Mouse (Mus musculus): Measurements from ENCODE around the gene Rom1. TPM values are rescaled to one million over a fixed set of nuclear protein-coding genes. Genes with fewer than 3 reads are reported as not detected.

The Rom1 gene
- polyA plus RNA-seq, 1 experiment from 2014 or later: 4.1 TPM

DNA sequence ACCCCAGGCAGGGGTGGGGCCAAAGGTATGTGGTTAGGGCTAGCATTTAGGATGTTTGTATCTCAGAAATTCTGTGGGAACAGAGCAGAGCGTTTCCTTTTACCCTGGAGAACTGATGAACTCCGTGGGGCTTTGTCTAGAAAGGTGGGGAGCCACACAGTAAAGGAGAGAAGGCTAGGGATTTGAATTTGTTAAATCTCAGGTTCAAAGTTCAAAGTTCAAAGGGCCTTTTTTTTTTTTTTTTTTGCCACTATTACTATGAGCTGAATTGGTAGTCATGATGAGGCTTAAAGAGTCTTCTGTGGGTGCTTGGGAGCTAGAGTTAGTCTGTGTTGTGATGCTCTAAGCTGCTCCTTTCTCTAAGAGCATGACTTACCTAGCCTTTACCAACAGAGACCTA lies 7.6 kb upstream of the Rom1 start:
- no peak for DNase-seq (ENCODE audit: low spot score)
- no peaks in the 10 kb centered on the region for H3K9me3 ChIP-seq (replicated peaks)
- no peak overlapping the region for H3K4me3 ChIP-seq
- H3K4me1 ChIP-seq: peaks cover 15% of the 10 kb centered on the region
- 84% methylated on average over 2 of the region's 2 CpGs for WGBS
- no peaks in the 10 kb centered on the region for H3K27me3 ChIP-seq (ENCODE audit: low read depth, poor library complexity, severe bottlenecking)
- peaks cover 85% of the 10 kb centered on the region for H3K36me3 ChIP-seq
- no peak overlapping the region for H3K27ac ChIP-seq

DNA sequence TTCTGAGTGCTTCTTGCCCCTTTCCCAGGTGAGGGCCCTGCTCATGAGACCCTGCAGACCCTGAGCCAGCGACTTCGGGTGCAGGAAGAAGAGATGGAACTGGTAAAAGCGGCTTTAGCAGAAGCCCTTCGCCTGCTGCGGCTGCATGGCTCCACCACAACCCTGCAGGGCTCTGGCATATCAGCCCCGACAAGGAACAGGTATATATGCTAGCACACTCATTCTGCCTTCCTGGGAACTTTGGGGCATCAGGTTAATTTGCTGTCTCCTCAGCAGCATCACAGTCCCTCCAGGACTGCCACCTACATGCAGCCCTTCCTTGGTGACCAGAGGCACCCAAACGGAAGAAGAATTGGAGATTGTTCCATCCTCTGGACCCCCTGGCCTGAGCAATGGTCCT lies 1.6 kb upstream of the Rom1 start:
- H3K36me3 ChIP-seq: peaks cover 74% of the 10 kb centered on the region
- 85% methylated on average over 7 of the region's 7 CpGs for WGBS
- no peaks in the 10 kb centered on the region for H3K27me3 ChIP-seq (ENCODE audit: low read depth, poor library complexity, severe bottlenecking)
- peak overlapping the region; percentile 92 for H3K27ac ChIP-seq
- peak overlapping the region; percentile 80 for H3K4me3 ChIP-seq
- no peak for DNase-seq (ENCODE audit: low spot score)
- peaks cover 28% of the 10 kb centered on the region for H3K4me1 ChIP-seq
- no peaks in the 10 kb centered on the region for H3K9me3 ChIP-seq (replicated peaks)

DNA sequence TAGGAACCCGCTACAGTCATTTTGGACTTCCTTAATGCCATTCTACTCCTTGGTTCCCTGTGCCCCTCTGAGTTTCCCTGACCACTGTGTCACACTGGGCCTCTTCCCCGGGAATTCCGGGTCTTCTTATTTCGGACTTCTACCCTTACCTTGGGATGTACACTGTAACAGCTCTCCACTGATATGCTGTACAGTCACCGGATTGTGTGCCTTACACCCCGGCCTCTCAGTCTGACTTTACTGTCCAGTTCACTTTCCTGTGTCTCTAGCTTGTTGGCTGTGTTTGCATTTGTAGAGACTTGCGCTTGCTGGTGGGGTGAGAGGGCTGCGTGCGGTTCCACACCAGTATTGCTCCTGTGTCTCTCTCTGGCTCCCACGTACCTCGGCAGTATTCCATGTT lies 961 bp upstream of the Rom1 start:
- H3K36me3 ChIP-seq: peaks cover 74% of the 10 kb centered on the region
- WGBS: 15% methylated on average over 11 of the region's 11 CpGs
- no peaks in the 10 kb centered on the region for H3K9me3 ChIP-seq (replicated peaks)
- no peaks in the 10 kb centered on the region for H3K27me3 ChIP-seq (ENCODE audit: low read depth, poor library complexity, severe bottlenecking)
- H3K4me1 ChIP-seq: peaks cover 28% of the 10 kb centered on the region
- DNase-seq (ENCODE audit: low spot score): no peak
- peak overlapping the region; percentile 92 for H3K27ac ChIP-seq
- H3K4me3 ChIP-seq: peak overlapping the region; percentile 80

DNA sequence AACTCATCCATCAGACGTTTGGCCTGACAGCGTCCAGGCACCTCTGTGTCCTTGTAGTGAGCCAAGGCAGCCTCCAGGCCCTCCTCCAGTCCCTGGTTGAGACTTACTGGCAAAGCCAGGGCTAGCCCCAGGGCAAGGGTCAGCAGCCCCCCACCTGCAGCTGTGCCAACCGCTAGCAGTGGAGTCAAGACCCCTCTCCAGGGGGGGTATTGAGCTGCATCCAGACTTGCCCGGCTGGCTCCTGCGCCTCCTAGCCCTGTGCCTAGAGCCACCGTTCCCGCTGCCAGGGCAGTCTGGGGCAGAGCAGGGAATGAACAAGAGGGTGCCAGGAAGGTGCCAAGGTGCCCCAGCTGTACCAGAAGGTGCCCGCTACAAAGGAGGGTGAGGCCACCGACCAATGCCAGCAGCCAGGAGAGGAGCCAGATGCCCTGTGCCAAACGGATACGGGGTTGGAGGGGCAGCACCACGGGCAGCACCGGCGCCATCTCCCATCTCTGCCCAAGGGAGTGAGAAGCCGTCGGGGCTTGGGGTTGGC lies 400 bp downstream of the Rom1 start:
- Histone ChIP-seq H3K9me3 (replicated peaks) (no peaks in the 10 kb centered on the region), H3K27me3 (ENCODE audit: low read depth, poor library complexity, severe bottlenecking) (no peaks in the 10 kb centered on the region), H3K4me1 (peaks cover 28% of the 10 kb centered on the region), H3K4me3 (peak overlapping the region; percentile 80), H3K36me3 (peaks cover 66% of the 10 kb centered on the region), H3K27ac (peak overlapping the region; percentile 92)
- 18% methylated on average over 16 of the region's 16 CpGs for WGBS
- no peak for DNase-seq (ENCODE audit: low spot score)

DNA sequence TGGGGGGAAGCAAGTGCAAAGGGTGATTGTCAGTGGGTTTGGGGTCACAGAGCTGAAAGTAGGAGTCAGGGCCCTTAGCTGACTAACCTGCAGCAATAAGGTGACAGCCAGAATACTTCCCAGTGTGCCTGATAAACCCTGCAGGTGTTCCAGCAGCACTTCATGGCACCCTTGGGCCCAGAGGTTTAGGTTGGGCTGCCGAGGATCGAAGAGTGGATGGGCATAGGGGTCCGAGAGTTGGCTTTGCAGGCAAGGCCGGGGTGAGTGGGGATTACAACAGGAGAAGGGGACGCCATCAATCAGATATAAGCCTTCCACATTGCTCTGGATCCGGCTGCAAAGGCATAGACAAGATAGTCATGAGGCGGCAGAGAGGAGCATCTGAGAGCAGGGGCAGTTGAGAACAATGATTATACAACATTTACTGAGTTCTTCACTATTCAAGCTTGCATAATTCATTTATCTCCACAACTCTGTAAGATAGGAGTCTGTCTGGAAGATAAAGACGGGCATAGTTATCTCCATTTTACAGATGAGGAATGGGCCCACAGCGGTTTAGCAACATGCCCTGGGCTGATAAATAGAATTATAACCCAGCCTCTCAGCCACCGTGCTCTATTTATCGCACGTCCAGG lies 1.1 kb downstream of the Rom1 start:
- no peak overlapping the region for H3K4me3 ChIP-seq
- WGBS: 90% methylated on average over 12 of the region's 12 CpGs
- H3K27me3 ChIP-seq (ENCODE audit: low read depth, poor library complexity, severe bottlenecking): no peaks in the 10 kb centered on the region
- peaks cover 64% of the 10 kb centered on the region for H3K36me3 ChIP-seq
- no peak overlapping the region for H3K27ac ChIP-seq
- DNase-seq (ENCODE audit: low spot score): no peak
- peaks cover 28% of the 10 kb centered on the region for H3K4me1 ChIP-seq
- H3K9me3 ChIP-seq (replicated peaks): no peaks in the 10 kb centered on the region

DNA sequence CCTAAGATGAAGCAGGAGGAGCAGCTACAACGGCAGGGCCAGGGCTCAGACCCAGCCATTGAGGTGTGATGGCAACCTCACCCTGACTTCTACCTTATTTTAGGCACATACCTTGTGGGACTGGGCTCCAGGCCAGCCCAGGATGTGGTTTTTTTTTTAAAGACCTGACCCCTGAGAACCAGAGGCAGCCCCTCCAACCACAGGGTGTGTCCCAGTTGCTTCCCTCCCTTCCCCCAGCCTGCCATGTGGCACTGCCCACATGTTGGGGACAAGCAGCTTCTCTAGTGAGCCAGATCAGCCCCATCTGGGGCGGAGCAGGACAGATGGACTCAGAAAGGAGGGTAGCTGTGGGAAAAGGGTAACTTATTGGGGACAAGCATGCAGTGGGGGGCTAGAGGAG lies 2.4 kb downstream of the Rom1 start:
- 90% methylated on average over 2 of the region's 2 CpGs for WGBS
- H3K9me3 ChIP-seq (replicated peaks): no peaks in the 10 kb centered on the region
- no peak for DNase-seq (ENCODE audit: low spot score)
- no peak overlapping the region for H3K4me3 ChIP-seq
- peaks cover 29% of the 10 kb centered on the region for H3K4me1 ChIP-seq
- H3K27ac ChIP-seq: no peak overlapping the region
- H3K36me3 ChIP-seq: peaks cover 64% of the 10 kb centered on the region
- H3K27me3 ChIP-seq (ENCODE audit: low read depth, poor library complexity, severe bottlenecking): no peaks in the 10 kb centered on the region

DNA sequence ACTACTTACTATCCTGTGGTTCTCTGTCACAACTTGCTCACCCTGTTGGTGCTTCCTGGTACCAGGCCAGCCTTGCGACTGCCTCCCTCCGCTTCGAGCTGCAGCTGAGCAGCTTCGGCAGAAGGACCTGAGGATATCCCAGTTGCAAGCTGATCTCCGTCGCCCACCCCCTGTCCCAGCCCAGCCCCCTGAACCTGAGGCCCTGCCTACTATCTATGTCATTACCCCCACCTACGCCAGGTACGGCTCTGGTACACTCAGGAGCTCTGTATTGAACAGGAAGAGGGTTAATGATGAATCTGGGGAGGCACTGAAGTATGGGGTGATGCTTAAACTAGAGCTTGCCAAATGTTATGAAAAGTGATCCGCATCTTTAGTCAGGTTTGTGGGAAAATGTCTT lies 7.4 kb downstream of the Rom1 start:
- peaks cover 16% of the 10 kb centered on the region for H3K4me1 ChIP-seq
- peaks cover 45% of the 10 kb centered on the region for H3K36me3 ChIP-seq
- H3K4me3 ChIP-seq: peak overlapping the region; percentile 85
- DNase-seq (ENCODE audit: low spot score): no peak
- H3K9me3 ChIP-seq (replicated peaks): no peaks in the 10 kb centered on the region
- H3K27me3 ChIP-seq (ENCODE audit: low read depth, poor library complexity, severe bottlenecking): no peaks in the 10 kb centered on the region
- no peak overlapping the region for H3K27ac ChIP-seq
- WGBS: 75% methylated on average over 9 of the region's 9 CpGs

DNA sequence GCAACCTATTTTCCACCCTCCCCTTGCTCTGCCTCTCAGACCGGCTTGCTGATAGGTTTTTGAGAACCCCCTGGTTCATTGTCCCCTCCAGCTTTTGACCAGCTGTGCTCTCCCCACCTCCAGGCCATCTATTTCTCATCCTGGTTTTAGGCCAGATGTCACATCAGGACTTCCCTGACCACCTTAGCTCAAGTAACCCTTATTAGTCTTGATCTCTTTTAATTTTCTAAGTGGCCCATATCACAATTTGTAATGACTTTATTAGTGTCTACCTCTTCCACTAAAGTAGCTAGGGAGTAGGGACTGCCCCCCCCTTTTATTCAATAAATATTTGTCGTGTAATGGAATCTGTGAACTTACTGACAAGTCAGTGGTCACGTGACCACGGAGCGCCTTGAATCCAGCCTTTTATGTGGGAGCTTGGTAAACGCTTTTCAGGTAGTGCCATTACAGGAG lies 8.3 kb downstream of the Rom1 start:
- WGBS: 3% methylated on average over 6 of the region's 6 CpGs

DNA sequence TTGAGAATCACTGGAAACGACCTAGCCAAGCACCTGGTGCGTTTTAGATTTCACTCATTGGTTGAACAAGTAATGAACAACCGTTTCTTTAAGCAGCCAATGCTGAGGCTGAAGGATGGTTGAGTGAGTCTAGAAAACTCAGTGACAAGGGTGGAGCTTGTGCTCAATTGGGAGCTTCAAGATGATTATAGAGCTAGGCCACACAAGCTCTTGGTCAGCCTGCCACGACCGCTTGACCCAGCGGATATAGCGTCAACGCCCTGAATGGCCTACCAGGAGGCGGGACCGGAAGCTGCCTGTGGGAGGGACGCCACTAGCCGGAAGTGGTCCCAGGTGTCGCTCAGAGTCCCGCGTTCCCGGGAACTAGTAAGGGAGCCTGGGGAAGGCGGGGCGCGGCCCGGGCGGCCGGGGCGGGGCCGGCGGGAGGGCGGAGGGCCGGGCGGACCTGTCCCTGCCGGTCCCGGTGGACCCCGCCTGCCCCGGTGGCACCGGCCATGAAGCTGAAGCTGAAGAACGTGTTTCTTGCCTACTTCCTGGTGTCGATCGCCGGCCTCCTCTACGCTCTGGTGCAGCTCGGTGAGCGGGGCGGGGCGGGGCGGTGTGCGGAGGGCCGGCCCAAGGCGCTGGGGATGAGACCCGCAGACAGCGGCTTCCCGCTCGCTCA lies 9.0 kb downstream of the Rom1 start, which contains the start of gene B3gat3:
Gene B3gat3, plus strand, starts transcription at position 302 of the 664 bp plus-strand sequence.
- peak; percentile 98 for DNase-seq (ENCODE audit: low spot score)
- H3K36me3 ChIP-seq: peaks cover 45% of the 10 kb centered on the region
- H3K9me3 ChIP-seq (replicated peaks): no peaks in the 10 kb centered on the region
- H3K27ac ChIP-seq: peak within 1 kb of the TSS; percentile 90
- H3K4me3 ChIP-seq: peak within 1 kb of the TSS; percentile 85
- H3K4me1 ChIP-seq: peaks cover 16% of the 10 kb centered on the region
- H3K27me3 ChIP-seq (ENCODE audit: low read depth, poor library complexity, severe bottlenecking): no peaks in the 10 kb centered on the region
- 3% methylated on average over 50 of the region's 50 CpGs for WGBS

More for the DNA sequence above, 8.3 kb downstream of the Rom1 start:
- Histone ChIP-seq H3K4me3 (peak overlapping the region; percentile 85), H3K27me3 (ENCODE audit: low read depth, poor library complexity, severe bottlenecking) (no peaks in the 10 kb centered on the region), H3K36me3 (peaks cover 45% of the 10 kb centered on the region), H3K9me3 (replicated peaks) (no peaks in the 10 kb centered on the region), H3K4me1 (peaks cover 16% of the 10 kb centered on the region), H3K27ac (peak overlapping the region; percentile 90)
- peak; percentile 46 for DNase-seq (ENCODE audit: low spot score)

DNA sequence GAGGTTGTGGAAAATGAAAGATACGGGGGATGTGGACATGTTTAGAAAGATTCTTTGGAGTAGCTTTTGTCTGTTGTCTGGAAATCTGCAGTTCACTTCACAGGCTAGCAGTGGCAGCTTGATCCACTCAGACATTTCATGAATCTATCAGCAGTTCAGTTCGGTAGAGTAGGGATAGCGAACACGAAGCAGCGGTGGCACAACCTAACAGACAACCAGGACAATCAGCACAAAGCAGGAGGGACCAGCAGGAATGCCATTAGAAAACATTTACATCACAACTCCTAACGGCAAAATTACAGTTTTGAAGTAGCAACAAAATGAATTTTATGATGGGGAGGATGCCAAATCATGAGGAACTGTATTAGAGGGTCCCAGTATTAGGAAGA lies 9.5 kb downstream of the Rom1 start:
- WGBS: 72% methylated on average over 6 of the region's 6 CpGs
- no peaks in the 10 kb centered on the region for H3K27me3 ChIP-seq (ENCODE audit: low read depth, poor library complexity, severe bottlenecking)
- H3K9me3 ChIP-seq (replicated peaks): no peaks in the 10 kb centered on the region
- H3K4me1 ChIP-seq: peaks cover 16% of the 10 kb centered on the region
- no peak for DNase-seq (ENCODE audit: low spot score)
- peak overlapping the region; percentile 90 for H3K27ac ChIP-seq
- peak overlapping the region; percentile 85 for H3K4me3 ChIP-seq
- peaks cover 49% of the 10 kb centered on the region for H3K36me3 ChIP-seq

DNA sequence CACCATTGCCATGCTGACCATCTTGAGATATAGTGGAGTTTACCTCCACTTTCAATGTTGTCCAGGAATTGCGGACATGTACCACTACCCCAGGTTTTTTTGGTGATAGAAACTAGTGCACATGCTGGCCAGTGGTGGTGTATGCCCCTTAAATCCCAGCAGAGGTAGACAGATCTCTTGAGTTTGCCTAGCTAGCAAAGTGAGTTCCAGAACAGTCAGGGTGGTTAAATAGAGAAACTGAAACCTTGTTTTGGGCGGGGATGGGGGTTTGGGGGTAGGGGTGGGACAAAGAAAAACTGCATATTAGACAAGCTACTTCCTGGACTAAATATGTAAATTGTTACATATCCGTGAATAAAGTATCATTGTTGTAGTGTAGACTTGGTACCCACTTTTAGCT lies 10.2 kb downstream of the Rom1 start:
- no peak overlapping the region for H3K27ac ChIP-seq
- peaks cover 50% of the 10 kb centered on the region for H3K36me3 ChIP-seq
- peaks cover 16% of the 10 kb centered on the region for H3K4me1 ChIP-seq
- H3K4me3 ChIP-seq: no peak overlapping the region
- DNase-seq (ENCODE audit: low spot score): no peak
- no peaks in the 10 kb centered on the region for H3K9me3 ChIP-seq (replicated peaks)
- no peaks in the 10 kb centered on the region for H3K27me3 ChIP-seq (ENCODE audit: low read depth, poor library complexity, severe bottlenecking)
- WGBS: 91% methylated on average over 3 of the region's 3 CpGs

DNA sequence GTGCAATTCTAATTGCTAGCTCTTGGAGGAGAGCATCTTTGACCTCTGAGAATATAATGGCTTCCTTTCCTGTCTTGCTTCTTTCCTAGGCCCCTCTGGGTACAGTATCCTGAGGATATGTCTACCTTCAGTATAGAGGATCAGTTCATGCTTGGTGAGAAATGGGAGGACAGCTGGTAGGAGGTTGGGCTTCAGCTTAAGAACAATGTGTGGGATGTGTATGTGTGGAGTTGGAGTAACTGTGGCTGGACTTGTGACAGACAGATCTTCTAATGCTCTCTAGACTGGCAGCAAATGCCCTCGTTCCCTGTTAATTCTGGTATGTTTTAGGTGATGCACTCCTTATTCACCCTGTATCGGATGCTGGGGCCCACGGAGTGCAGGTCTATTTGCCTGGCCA lies 14.9 kb downstream of the Rom1 start:
- Histone ChIP-seq H3K27ac (no peak overlapping the region), H3K4me1 (no peaks in the 10 kb centered on the region), H3K9me3 (replicated peaks) (no peaks in the 10 kb centered on the region), H3K36me3 (peaks cover 84% of the 10 kb centered on the region), H3K4me3 (no peak overlapping the region), H3K27me3 (ENCODE audit: low read depth, poor library complexity, severe bottlenecking) (no peaks in the 10 kb centered on the region)
- DNase-seq (ENCODE audit: low spot score): no peak
- WGBS: 98% methylated on average over 3 of the region's 3 CpGs

DNA sequence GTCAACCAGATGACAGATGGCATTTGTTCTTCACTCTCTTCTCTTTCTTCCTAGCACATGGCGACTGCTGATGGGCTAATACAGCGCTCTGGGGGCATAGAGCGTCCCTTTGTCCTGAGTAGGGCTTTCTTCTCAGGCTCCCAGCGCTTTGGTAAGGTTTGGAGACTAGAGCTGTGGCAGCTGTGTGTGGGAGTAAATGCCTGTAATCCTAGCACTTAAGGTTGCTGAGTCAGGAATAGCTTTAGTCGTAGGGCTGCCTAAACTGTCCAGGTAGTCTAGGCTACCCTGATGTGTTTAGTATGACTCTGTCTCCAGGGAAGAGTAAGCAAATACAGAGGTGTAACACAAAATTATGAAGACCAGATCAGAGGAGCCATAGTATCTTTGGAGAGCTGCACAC lies 17.3 kb downstream of the Rom1 start:
- no peak overlapping the region for H3K27ac ChIP-seq
- no peaks in the 10 kb centered on the region for H3K27me3 ChIP-seq (ENCODE audit: low read depth, poor library complexity, severe bottlenecking)
- no peaks in the 10 kb centered on the region for H3K9me3 ChIP-seq (replicated peaks)
- no peaks in the 10 kb centered on the region for H3K4me1 ChIP-seq
- H3K4me3 ChIP-seq: no peak overlapping the region
- WGBS: 96% methylated on average over 5 of the region's 5 CpGs
- H3K36me3 ChIP-seq: peaks cover 100% of the 10 kb centered on the region
- DNase-seq (ENCODE audit: low spot score): no peak
